In the genomic region with DNA sequence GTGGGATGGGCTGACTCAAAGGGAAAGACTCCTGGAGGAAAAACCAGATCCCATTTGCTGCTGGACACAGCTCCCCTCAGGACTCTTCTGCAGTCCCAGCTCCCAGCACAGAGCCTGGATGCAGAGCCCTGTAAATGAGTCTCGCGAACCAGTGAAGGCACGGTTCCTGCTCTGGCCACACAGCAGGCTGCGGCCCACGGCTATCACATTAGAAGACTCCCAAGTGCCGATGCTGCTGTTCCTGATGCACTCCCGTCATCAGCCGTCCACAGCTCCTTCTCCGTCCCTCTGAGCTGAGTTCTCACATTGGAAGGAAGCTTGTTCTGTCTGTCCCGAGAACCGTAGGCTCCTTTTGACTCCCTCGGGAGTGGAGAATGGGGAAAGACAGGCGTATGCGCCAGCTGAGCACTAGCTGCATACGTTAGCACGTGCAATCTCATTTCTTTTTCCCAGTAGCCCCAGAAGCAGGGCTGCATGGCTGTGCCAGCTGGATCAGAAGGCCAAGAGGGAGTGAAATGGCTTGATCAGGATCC, we compare ENCODE assay signal across 14 mouse cellular contexts. TPM values are rescaled to one million over a fixed set of nuclear protein-coding genes. Genes with fewer than 3 reads are reported as not detected.
DNase-seq lines count a peak whose midpoint lies in the region; ATAC-seq and TF ChIP-seq lines count a peak whose summit lies in the region.
"Had no signal": no experiment of that assay in that cellular context is flagged by ENCODE, and none has a peak within 500 bp of the region (broad histone marks: within the 10 kb centered on the region; RNA-seq: fewer than 3 reads in every experiment).

A gene (plus strand): TSS at position 51 of the 533 bp plus-strand sequence.

- peaks cover 6% of the 10 kb centered on the region; the same call in 1 of the 2 replicates for H3K4me1 ChIP-seq in kidney, embryonic 16.5 days (ENCODE audit: insufficient read depth, low read length)
- peaks cover 44% of the 10 kb centered on the region for H3K4me1 ChIP-seq in hindbrain, embryonic 12.5 days
- H3K4me1 ChIP-seq in midbrain, embryonic 16.5 days (ENCODE audit: control insufficient read depth, insufficient read depth, low read length): peaks cover 5% of the 10 kb centered on the region; the same call in 1 of the 2 replicates
- H3K4me1 ChIP-seq: lung, embryonic 15.5 days had no signal

- H3K36me3 ChIP-seq in kidney, embryonic 16.5 days (ENCODE audit: insufficient read depth, low read length): no peaks in the 10 kb centered on the region
- H3K36me3 ChIP-seq in hindbrain, embryonic 12.5 days: no peaks in the 10 kb centered on the region
- no peaks in the 10 kb centered on the region for H3K36me3 ChIP-seq in midbrain, embryonic 16.5 days (ENCODE audit: control insufficient read depth, insufficient read depth, low read length)
- H3K36me3 ChIP-seq: lung, embryonic 15.5 days had no signal

- no peak within 1 kb of the TSS for H3K4me3 ChIP-seq in kidney, embryonic 16.5 days (ENCODE audit: low read length)
- H3K4me3 ChIP-seq in hindbrain, embryonic 12.5 days: no peak within 1 kb of the TSS
- H3K4me3 ChIP-seq in midbrain, embryonic 16.5 days (ENCODE audit: low read depth, low read length): no peak within 1 kb of the TSS
- H3K4me3 ChIP-seq: heart, adult 2 months; lung, embryonic 15.5 days had no signal

- H3K9ac ChIP-seq in kidney, embryonic 16.5 days (replicated peaks; ENCODE audit: low read length): peak within 1 kb of the TSS; percentile 31; the same call in 1 of the 2 replicates
- no peak within 1 kb of the TSS for H3K9ac ChIP-seq in hindbrain, embryonic 12.5 days
- H3K9ac ChIP-seq in midbrain, embryonic 16.5 days (ENCODE audit: low read depth, low read length): 0 out of 2 replicates have a peak within 1 kb of the TSS, but pooled peaks have one; percentile 25
- H3K9ac ChIP-seq: lung, embryonic 15.5 days had no signal

- intact Hi-C loops in left cerebral cortex, postnatal 10 days (cut with DNase I): no loop called here

- no peak for ATAC-seq in kidney, embryonic 16.5 days (ENCODE audit: low FRiP score, low TSS enrichment)
- ATAC-seq in hindbrain, embryonic 12.5 days (ENCODE audit: low FRiP score): peak; percentile 58; the same call in 1 of the 2 replicates
- ATAC-seq in midbrain, embryonic 16.5 days: 0 out of 2 replicates have a peak, but pooled peaks have one; percentile 10
- ATAC-seq: activated CD4-positive, CD25-positive, alpha-beta regulatory T cell, adult 4 months; inflammation-experienced regulatory T-cells, adult 6 months had no signal

- H3K9me3 ChIP-seq in kidney, embryonic 16.5 days (ENCODE audit: low read length): no peaks in the 10 kb centered on the region
- H3K9me3 ChIP-seq in hindbrain, embryonic 12.5 days (replicated peaks): no peaks in the 10 kb centered on the region
- H3K9me3 ChIP-seq in midbrain, embryonic 16.5 days (replicated peaks; ENCODE audit: control insufficient read depth, low read length, poor library complexity, severe bottlenecking): no peaks in the 10 kb centered on the region
- H3K9me3 ChIP-seq: lung, embryonic 15.5 days had no signal

- TF ChIP-seq CTCF in brain, embryonic 14.5 days (IDR thresholded peaks at IDR 0.05; ENCODE audit: borderline replicate concordance, extremely low read depth, insufficient read depth, insufficient read length): no peak

- H3K27ac ChIP-seq in kidney, embryonic 16.5 days (ENCODE audit: low read length): no peak within 1 kb of the TSS
- H3K27ac ChIP-seq in hindbrain, embryonic 12.5 days: peak within 1 kb of the TSS; percentile 74
- H3K27ac ChIP-seq in midbrain, embryonic 16.5 days (ENCODE audit: low read length): no peak within 1 kb of the TSS; the same call in 1 of the 2 replicates
- H3K27ac ChIP-seq: heart, adult 2 months; lung, embryonic 15.5 days had no signal

- TF ChIP-seq POLR2A in brain, embryonic 14.5 days (IDR thresholded peaks at IDR 0.05; ENCODE audit: borderline replicate concordance, extremely low read depth, insufficient read depth, insufficient read length, poor library complexity, severe bottlenecking): no peak

- WGBS in kidney, embryonic 16.5 days: 66% methylated on average over 16 of the region's 16 CpGs
- WGBS in hindbrain, embryonic 12.5 days: 36% methylated on average over 16 of the region's 16 CpGs
- 32% methylated on average over 16 of the region's 16 CpGs for WGBS in midbrain, embryonic 16.5 days

- H3K27me3 ChIP-seq in kidney, embryonic 16.5 days (ENCODE audit: insufficient read depth, low read length): no peaks in the 10 kb centered on the region
- H3K27me3 ChIP-seq in hindbrain, embryonic 12.5 days: no peaks in the 10 kb centered on the region
- H3K27me3 ChIP-seq in midbrain, embryonic 16.5 days (ENCODE audit: control insufficient read depth, insufficient read depth, low read depth, low read length): no peaks in the 10 kb centered on the region
- H3K27me3 ChIP-seq: lung, embryonic 15.5 days had no signal

- no peak for DNase-seq in kidney, postnatal 14 days
- DNase-seq in brain, embryonic 14.5 days (ENCODE audit: low read depth): peak; percentile 53
- DNase-seq in left cerebral cortex, postnatal 10 days (ENCODE audit: extremely low spot score in 1 of 2, low spot score in 2 of 2): no peak
- no peak for DNase-seq in thymus, postnatal 36 days
- DNase-seq: heart, adult 2 months; thymus, postnatal 4 days had no signal

- no peak within 1 kb of the TSS; the same call in 1 of the 2 replicates for H3K4me2 ChIP-seq in kidney, embryonic 16.5 days (replicated peaks; ENCODE audit: low read depth, low read length)
- peak within 1 kb of the TSS; percentile 11; the same call in 1 of the 2 replicates for H3K4me2 ChIP-seq in hindbrain, embryonic 12.5 days (replicated peaks)
- no peak within 1 kb of the TSS for H3K4me2 ChIP-seq in midbrain, embryonic 16.5 days (ENCODE audit: low read length)
- H3K4me2 ChIP-seq: lung, embryonic 15.5 days had no signal

RNA-seq across cellular contexts. Expression of the gene that starts here (rescaled TPM):
- polyA plus RNA-seq in kidney, embryonic 16.5 days (2015; fragmentation: Nextera tagmentation; extraction: Ambion mirVana): 0.17 and 0.24 TPM in 2 replicates
- polyA plus RNA-seq in brain, embryonic 14.5 days (2012; rRNA removed): 0.03 and 0.08 TPM in 2 replicates
- polyA plus RNA-seq in hindbrain, embryonic 12.5 days (2016; fragmentation: Nextera tagmentation; extraction: Ambion mirVana): 0.10 TPM in 1 of 2 replicates, not detected in the other
- not detected in 2 replicates for polyA plus RNA-seq in midbrain, embryonic 16.5 days (2015; fragmentation: Nextera tagmentation; extraction: Ambion mirVana)
- not detected for total RNA-seq in left cerebral cortex, postnatal 10 days (2021)
- total RNA-seq: common myeloid progenitor, adult 5-6 weeks; heart, adult 2 months; left cerebral cortex, postnatal 25 days had no signal
- polyA plus RNA-seq: activated CD4-positive, CD25-positive, alpha-beta regulatory T cell, adult 4 months; heart, adult 2 months; inflammation-experienced regulatory T-cells, adult 6 months; lung, embryonic 15.5 days had no signal

Comparison
In these comparisons a context has a peak if more than half of its experiments do, and no peak if none do; other contexts are left out.
1. Peak in DNase-seq in brain, embryonic 14.5 days; RNA of the gene not detected or under 1 TPM.
2. Peak in ATAC-seq, H3K27ac ChIP-seq and H3K4me2 ChIP-seq in hindbrain, embryonic 12.5 days; RNA of the gene not detected or under 1 TPM.
3. Peak in ATAC-seq and H3K9ac ChIP-seq in midbrain, embryonic 16.5 days; RNA of the gene not detected or under 1 TPM.